12 mouse cellular contexts compared by ENCODE assay signal in the genomic region with DNA sequence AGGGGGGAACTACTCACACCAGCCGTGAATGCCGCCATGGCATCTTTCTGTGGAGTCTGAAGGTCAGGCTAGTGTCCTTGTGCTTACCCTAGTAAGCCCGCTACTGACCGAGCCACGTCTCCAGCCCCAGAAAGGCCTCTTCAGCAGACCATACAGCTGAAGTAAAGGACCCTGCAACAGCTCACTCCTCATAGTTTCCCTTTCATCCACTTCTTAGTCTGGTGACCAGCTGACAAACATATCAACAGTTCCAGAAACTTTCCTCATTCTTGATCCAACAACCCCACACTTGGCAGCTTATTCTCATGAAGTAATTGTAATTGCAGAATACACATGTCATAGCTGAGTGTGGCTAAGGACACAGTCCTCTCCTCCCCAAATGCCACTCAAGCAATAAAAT. TPM values are rescaled to one million over a fixed set of nuclear protein-coding genes. Genes with fewer than 3 reads are reported as not detected.
DNase-seq lines count a peak whose midpoint lies in the region; ATAC-seq lines count a peak whose summit lies in the region.
"Had no signal": no experiment of that assay in that cellular context is flagged by ENCODE, and none has a peak within 500 bp of the region (broad histone marks: within the 10 kb centered on the region; RNA-seq: fewer than 3 reads in every experiment).

No protein-coding gene starts in this region.

- no peak overlapping the region for H3K4me3 ChIP-seq in limb, embryonic 15.5 days
- H3K4me3 ChIP-seq in limb, embryonic 10.5 days = no peak overlapping the region
- H3K4me3 ChIP-seq in heart, embryonic 13.5 days = no peak overlapping the region
- H3K4me3 ChIP-seq: midbrain, embryonic 15.5 days had no signal

- H3K9me3 ChIP-seq in limb, embryonic 15.5 days = no peaks in the 10 kb centered on the region
- no peaks in the 10 kb centered on the region for H3K9me3 ChIP-seq in limb, embryonic 10.5 days (replicated peaks)
- no peaks in the 10 kb centered on the region for H3K9me3 ChIP-seq in heart, embryonic 13.5 days
- H3K9me3 ChIP-seq: midbrain, embryonic 15.5 days had no signal

- no peak overlapping the region for H3K9ac ChIP-seq in limb, embryonic 15.5 days
- no peak overlapping the region for H3K9ac ChIP-seq in heart, embryonic 13.5 days
- H3K9ac ChIP-seq: hindbrain, embryonic 14.5 days; liver, embryonic 14.5 days; midbrain, embryonic 15.5 days had no signal

- H3K4me1 ChIP-seq in limb, embryonic 15.5 days = peaks cover 33% of the 10 kb centered on the region
- H3K4me1 ChIP-seq in limb, embryonic 10.5 days = peaks cover 38% of the 10 kb centered on the region
- peaks cover 57% of the 10 kb centered on the region for H3K4me1 ChIP-seq in heart, embryonic 13.5 days

- 0 out of 2 replicates have a peak overlapping the region, but pooled peaks have one; percentile 17 for H3K27ac ChIP-seq in limb, embryonic 15.5 days
- H3K27ac ChIP-seq in limb, embryonic 10.5 days = no peak overlapping the region
- H3K27ac ChIP-seq in heart, embryonic 13.5 days (replicated peaks) = peak overlapping the region; percentile 77
- H3K27ac ChIP-seq: hindbrain, embryonic 14.5 days; liver, embryonic 14.5 days; midbrain, embryonic 15.5 days had no signal

- H3K27me3 ChIP-seq in limb, embryonic 15.5 days = no peaks in the 10 kb centered on the region
- no peaks in the 10 kb centered on the region for H3K27me3 ChIP-seq in limb, embryonic 10.5 days (ENCODE audit: low read depth, poor library complexity, severe bottlenecking)
- H3K27me3 ChIP-seq in heart, embryonic 13.5 days (replicated peaks) = no peaks in the 10 kb centered on the region
- H3K27me3 ChIP-seq: midbrain, embryonic 15.5 days had no signal

- no peaks in the 10 kb centered on the region for H3K36me3 ChIP-seq in limb, embryonic 15.5 days
- no peaks in the 10 kb centered on the region for H3K36me3 ChIP-seq in limb, embryonic 10.5 days
- H3K36me3 ChIP-seq in heart, embryonic 13.5 days = no peaks in the 10 kb centered on the region
- H3K36me3 ChIP-seq: midbrain, embryonic 15.5 days had no signal

- ATAC-seq in limb, embryonic 15.5 days (ENCODE audit: insufficient number of reproducible peaks, low FRiP score, low TSS enrichment, low read depth) = no peak
- ATAC-seq in heart, embryonic 13.5 days (ENCODE audit: extremely low read depth, insufficient number of reproducible peaks, low FRiP score, low TSS enrichment) = no peak
- ATAC-seq: midbrain, embryonic 15.5 days had no signal

- H3K4me2 ChIP-seq in limb, embryonic 15.5 days = no peak overlapping the region
- H3K4me2 ChIP-seq in heart, embryonic 13.5 days = no peak overlapping the region
- H3K4me2 ChIP-seq: hindbrain, embryonic 14.5 days; midbrain, embryonic 15.5 days had no signal

- DNase-seq in cerebellum, adult 8-10 months = peak; percentile 29
- no peak for DNase-seq in cerebellum, postnatal 14 days
- DNase-seq in limb, embryonic 10.5 days (ENCODE audit: low spot score) = no peak
- peak; percentile 70 for DNase-seq in skeletal muscle tissue, adult 2 months (ENCODE audit: low read depth, low spot score)
- no peak for DNase-seq in ovary, postnatal 36 days (ENCODE audit: low spot score)
- no peak for DNase-seq in layer of hippocampus, postnatal 25 days (ENCODE audit: extremely low spot score in 1 of 2, low spot score in 1 of 2)
- DNase-seq: spleen, adult 18-20 months had no signal

- WGBS in limb, embryonic 15.5 days = 76% methylated on average over 5 of the region's 5 CpGs
- 88% methylated on average over 5 of the region's 5 CpGs for WGBS in limb, embryonic 10.5 days
- WGBS in heart, embryonic 13.5 days = 36% methylated on average over 5 of the region's 5 CpGs

RNA-seq across cellular contexts. Expression of a gene that starts 27.0 kb away (rescaled TPM):
- 20.5 and 20.7 TPM in 2 replicates for polyA plus RNA-seq in limb, embryonic 15.5 days (2015; fragmentation: Nextera tagmentation; extraction: Ambion mirVana)
- polyA plus RNA-seq in limb, embryonic 10.5 days (2016; fragmentation: Nextera tagmentation; extraction: Ambion mirVana) = 11.5 and 12.5 TPM in 2 replicates
- polyA plus RNA-seq in heart, embryonic 13.5 days (2015; fragmentation: Nextera tagmentation; extraction: Ambion mirVana) = 11.7 and 12.4 TPM in 2 replicates
- 10 to 100 TPM; 38.1 to 40.7 TPM for total RNA-seq in layer of hippocampus, postnatal 25 days (2021)

Comparison
In these comparisons a context has a peak if more than half of its experiments do, and no peak if none do; other contexts are left out.
1. DNase-seq: peak in cerebellum, adult 8-10 months (single experiment) and skeletal muscle tissue, adult 2 months (single experiment); none in cerebellum, postnatal 14 days (0 of 2), limb, embryonic 10.5 days (single experiment), ovary, postnatal 36 days (single experiment) and layer of hippocampus, postnatal 25 days (0 of 2).